Comparison of ENCODE assay signal across 11 mouse cellular contexts in genomic region chr7:19563884-19564283, GRCm38 (mm10). TPM values are rescaled to one million over a fixed set of nuclear protein-coding genes. Genes with fewer than 3 reads are reported as not detected.
DNase-seq lines count a peak whose midpoint lies in the region; ATAC-seq lines count a peak whose summit lies in the region.
"Had no signal": no experiment of that assay in that cellular context is flagged by ENCODE, and none has a peak within 500 bp of the region (broad histone marks: within the 10 kb centered on the region; RNA-seq: fewer than 3 reads in every experiment).

No protein-coding gene starts in this region.

- H3K27me3 ChIP-seq in kidney, embryonic 15.5 days, result no peaks in the 10 kb centered on the region
- H3K27me3 ChIP-seq: embryonic facial prominence, embryonic 12.5 days; hindbrain, embryonic 13.5 days had no signal

- no peak overlapping the region for H3K9ac ChIP-seq in kidney, embryonic 15.5 days

- 82% methylated on average over 3 of the region's 3 CpGs for WGBS in kidney, embryonic 15.5 days

- H3K27ac ChIP-seq in kidney, embryonic 15.5 days, result no peak overlapping the region

- ATAC-seq in kidney, embryonic 15.5 days (replicated peaks; ENCODE audit: low FRiP score), result no peak
- peak; percentile 64 for ATAC-seq in erythroblast, adult 5-6 weeks (replicated peaks; ENCODE audit: low FRiP score, poor library complexity, severe bottlenecking)
- peak; percentile 73 for ATAC-seq in megakaryocyte-erythroid progenitor cell, adult 5-6 weeks (replicated peaks; ENCODE audit: low FRiP score, low TSS enrichment, poor library complexity, severe bottlenecking)

- no peak for DNase-seq in kidney, postnatal 14 days
- DNase-seq in c-Kit-positive CD71-positive TER-119-negative erythroid progenitor cells, embryonic 14.5 days (ENCODE audit: low read depth), result peak; percentile 83
- no peak for DNase-seq in Muller cell, postnatal 12 days (ENCODE audit: inconsistent ontology term)
- no peak for DNase-seq in left cerebral cortex, postnatal 36 days (ENCODE audit: low spot score in 2 of 2)
- DNase-seq: gastrocnemius, postnatal 36 days; lung, postnatal 14 days had no signal

- no peak overlapping the region for H3K4me3 ChIP-seq in kidney, embryonic 15.5 days (replicated peaks)

- peaks cover 37% of the 10 kb centered on the region for H3K4me1 ChIP-seq in kidney, embryonic 15.5 days

- H3K4me2 ChIP-seq in kidney, embryonic 15.5 days, result peak overlapping the region; percentile 81; the same call in 1 of the 2 replicates

- H3K9me3 ChIP-seq in kidney, embryonic 15.5 days (replicated peaks), result no peaks in the 10 kb centered on the region

- peaks cover 38% of the 10 kb centered on the region for H3K36me3 ChIP-seq in kidney, embryonic 15.5 days

- intact Hi-C loops in left cerebral cortex, postnatal 36 days (cut with DNase I), result loop anchor here (5.0 kb wide), 2 partner anchors 42 to 57 kb away; partner anchors contain the start of genes Bloc1s3 and Trappc6a

RNA-seq across cellular contexts. Expression of gene Ppp1r37, which starts 1.0 kb away (rescaled TPM):
- polyA plus RNA-seq in kidney, embryonic 15.5 days (2015; fragmentation: Nextera tagmentation; extraction: Ambion mirVana), result 21.3 and 24.4 TPM in 2 replicates
- total RNA-seq in erythroblast, adult 5-6 weeks (2015; ENCODE audit: low replicate concordance), result 12.5 and 13.3 TPM in 2 replicates
- total RNA-seq in erythroblast, adult 5-6 weeks (2017; ENCODE audit: low replicate concordance), result 22.9 and 37.9 TPM in 2 replicates
- 27.7 and 37.2 TPM in 2 replicates for total RNA-seq in megakaryocyte-erythroid progenitor cell, adult 5-6 weeks (2014; fragmentation: Nextera tagmentation)
- 14.6 and 14.7 TPM in 2 replicates for total RNA-seq in megakaryocyte-erythroid progenitor cell, adult 5-6 weeks (2017)
- total RNA-seq in left cerebral cortex, postnatal 36 days (2021), result 100 to 1,000 TPM; 135 to 140 TPM

RNA-seq across cellular contexts. Expression of gene Zfp296, which starts 13.2 kb away (rescaled TPM):
- 0.55 and 0.66 TPM in 2 replicates for polyA plus RNA-seq in kidney, embryonic 15.5 days (2015; fragmentation: Nextera tagmentation; extraction: Ambion mirVana)
- total RNA-seq in erythroblast, adult 5-6 weeks (2015; ENCODE audit: low replicate concordance), result not detected in 2 replicates
- 0.84 TPM in 1 of 2 replicates, not detected in the other for total RNA-seq in erythroblast, adult 5-6 weeks (2017; ENCODE audit: low replicate concordance)
- total RNA-seq in megakaryocyte-erythroid progenitor cell, adult 5-6 weeks (2014; fragmentation: Nextera tagmentation), result 0.47 and 4.2 TPM in 2 replicates
- 3.2 and 3.9 TPM in 2 replicates for total RNA-seq in megakaryocyte-erythroid progenitor cell, adult 5-6 weeks (2017)
- total RNA-seq in left cerebral cortex, postnatal 36 days (2021), result 1 to 10 TPM; 1.2 to 1.3 TPM

RNA-seq across cellular contexts. Expression of gene Gemin7, which starts 13.5 kb away (rescaled TPM):
- 148 and 161 TPM in 2 replicates for polyA plus RNA-seq in kidney, embryonic 15.5 days (2015; fragmentation: Nextera tagmentation; extraction: Ambion mirVana)
- 32.0 and 46.7 TPM in 2 replicates for total RNA-seq in erythroblast, adult 5-6 weeks (2015; ENCODE audit: low replicate concordance)
- 10.2 and 13.5 TPM in 2 replicates for total RNA-seq in erythroblast, adult 5-6 weeks (2017; ENCODE audit: low replicate concordance)
- total RNA-seq in megakaryocyte-erythroid progenitor cell, adult 5-6 weeks (2014; fragmentation: Nextera tagmentation), result 60.3 and 70.0 TPM in 2 replicates
- total RNA-seq in megakaryocyte-erythroid progenitor cell, adult 5-6 weeks (2017), result 24.1 and 25.1 TPM in 2 replicates
- total RNA-seq in left cerebral cortex, postnatal 36 days (2021), result 10 to 100 TPM; 52.6 to 54.1 TPM

RNA-seq across cellular contexts. Expression of gene Clasrp, which starts 40.4 kb away (rescaled TPM):
- polyA plus RNA-seq in kidney, embryonic 15.5 days (2015; fragmentation: Nextera tagmentation; extraction: Ambion mirVana), result 50.6 and 58.6 TPM in 2 replicates
- 0.96 and 2.3 TPM in 2 replicates for total RNA-seq in erythroblast, adult 5-6 weeks (2015; ENCODE audit: low replicate concordance)
- 14.9 and 21.9 TPM in 2 replicates for total RNA-seq in erythroblast, adult 5-6 weeks (2017; ENCODE audit: low replicate concordance)
- total RNA-seq in megakaryocyte-erythroid progenitor cell, adult 5-6 weeks (2014; fragmentation: Nextera tagmentation), result 44.9 and 53.1 TPM in 2 replicates
- total RNA-seq in megakaryocyte-erythroid progenitor cell, adult 5-6 weeks (2017), result 33.9 and 48.3 TPM in 2 replicates
- total RNA-seq in left cerebral cortex, postnatal 36 days (2021), result 100 to 1,000 TPM in 1 of 2 experiments, 10 to 100 TPM in 1; 65.1 to 110 TPM

RNA-seq across cellular contexts. Expression of gene Nkpd1, which starts 46.2 kb away (rescaled TPM):
- polyA plus RNA-seq in kidney, embryonic 15.5 days (2015; fragmentation: Nextera tagmentation; extraction: Ambion mirVana), result 0.10 and 0.15 TPM in 2 replicates
- total RNA-seq in erythroblast, adult 5-6 weeks (2015; ENCODE audit: low replicate concordance), result not detected in 2 replicates
- total RNA-seq in erythroblast, adult 5-6 weeks (2017; ENCODE audit: low replicate concordance), result not detected in 2 replicates
- 0.20 TPM in 1 of 2 replicates, not detected in the other for total RNA-seq in megakaryocyte-erythroid progenitor cell, adult 5-6 weeks (2014; fragmentation: Nextera tagmentation)
- total RNA-seq in megakaryocyte-erythroid progenitor cell, adult 5-6 weeks (2017), result not detected in 2 replicates
- under 1 TPM; 0.68 to 0.94 TPM for total RNA-seq in left cerebral cortex, postnatal 36 days (2021)
- total RNA-seq: gastrocnemius, postnatal 36 days had no signal
